Mouse (Mus musculus) ES-Bruce4 (cell line): Measurements from ENCODE around the gene Phf2.

Experiments used
- CTCF ChIP-seq: IDR thresholded peaks from one replicate; pipeline ENCODE4 v1.8.1; 2011; ENCODE audit warnings: low read depth, low read length
- POLR2A ChIP-seq: IDR thresholded peaks from one replicate; pipeline ENCODE4 v1.8.1; 2011; ENCODE audit warnings: low read length; ENCODE audit not compliant: insufficient read depth

- TF ChIP-seq POLR2A (no peak), CTCF (no peak)
Observed at GRCm38 (mm10) chr13:48768109-48768508, 102.8 kb downstream of the Phf2 start.
